Mouse (Mus musculus): ENCODE data around the gene Togaram1.

Gene Togaram1

DNA sequence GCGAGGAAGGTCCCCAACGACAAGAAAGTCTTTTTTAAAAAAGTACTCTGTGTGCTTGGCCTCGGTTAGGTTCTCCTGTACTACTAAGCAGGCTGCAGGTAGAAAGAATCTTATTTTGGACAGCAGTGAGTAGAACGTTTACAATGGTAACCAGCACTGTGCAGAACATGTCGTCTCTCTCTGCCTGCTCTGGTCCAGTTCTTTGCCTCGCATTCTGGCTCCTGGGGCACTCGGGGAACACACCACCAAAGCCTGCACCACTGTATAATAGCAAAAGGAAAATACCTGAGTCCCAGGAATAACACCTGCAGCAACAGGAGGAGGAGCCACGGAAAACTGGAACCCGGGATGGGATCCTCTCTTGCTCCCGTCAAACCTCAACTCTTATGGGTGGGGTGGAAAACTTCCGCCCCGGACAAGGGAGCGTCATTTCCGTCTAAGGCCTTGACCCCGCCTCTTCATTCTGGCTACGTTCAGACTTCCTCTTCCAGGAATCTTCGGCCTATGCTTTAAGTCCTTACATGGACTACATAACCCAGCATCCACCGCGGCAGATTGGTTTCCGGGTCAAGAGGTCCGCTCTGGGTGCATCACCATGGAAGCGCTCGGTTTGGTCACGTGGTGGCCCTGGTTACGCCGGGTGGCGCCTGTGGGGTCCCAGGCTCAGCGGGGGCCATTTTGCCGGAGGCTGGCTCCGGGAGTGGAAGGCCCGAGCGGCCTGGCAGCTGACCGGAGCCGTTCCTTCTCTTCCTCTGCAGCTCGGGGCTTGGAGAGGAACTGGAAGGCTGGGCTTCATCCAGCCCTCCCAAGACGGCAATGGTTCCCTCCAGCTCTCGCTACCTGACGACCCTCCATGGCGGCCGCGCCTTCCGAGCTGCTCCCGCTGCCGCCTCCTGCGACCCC, at the start of gene Togaram1, which contains the start of gene Klhl28:
Togaram1 (plus strand) TSS at position 681 of the 903 bp plus-strand sequence.
Klhl28 (minus strand) TSS at position 411 of the 903 bp plus-strand sequence.
- peak; percentile 99 for DNase-seq

GRCm38 (mm10) chr12:64916735-64917134, 48.9 kb upstream of the Togaram1 start:
- DNase-seq = no peak

GRCm38 (mm10) chr12:64917578-64918471, 47.8 kb upstream of the Togaram1 start, which contains the start of gene Gm527:
Gene Gm527, plus strand, starts transcription at chr12:64917906.
- DNase-seq = peak; percentile 96 to 98

GRCm38 (mm10) chr12:64937493-64937892, 28.1 kb upstream of the Togaram1 start:
- DNase-seq = peak; percentile 27 to 40

GRCm38 (mm10) chr12:64964560-64964959, 1.0 kb upstream of the Togaram1 start:
- DNase-seq = no peak

DNA sequence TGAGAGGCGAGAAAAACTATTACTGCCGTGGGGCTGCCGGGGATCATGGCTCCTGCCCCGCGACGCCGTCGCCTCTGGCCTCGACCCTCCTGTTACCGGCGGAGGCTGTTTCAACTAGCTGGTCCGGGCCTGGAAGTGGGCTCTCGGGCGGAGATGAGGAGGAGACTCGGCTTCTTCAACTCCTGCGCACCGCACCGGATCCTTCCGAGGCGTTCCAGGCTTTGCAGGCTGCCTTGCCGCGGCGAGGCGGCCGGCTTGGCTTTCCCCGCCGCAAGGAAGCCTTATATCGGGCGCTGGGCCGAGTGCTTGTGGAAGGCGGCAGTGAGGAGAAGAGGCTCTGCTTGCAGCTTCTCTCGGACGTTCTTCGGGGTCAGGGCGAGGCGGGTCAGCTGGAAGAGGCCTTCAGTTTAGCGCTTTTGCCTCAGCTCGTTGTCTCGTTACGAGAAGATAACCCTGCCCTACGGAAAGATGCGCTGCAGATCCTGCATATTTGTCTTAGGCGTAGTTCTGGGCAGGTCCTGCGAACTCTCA, 562 bp downstream of the Togaram1 start:
- DNase-seq = peak; percentile 67 to 79

GRCm38 (mm10) chr12:64966652-64967435, 1.2 kb downstream of the Togaram1 start:
- peak; percentile 21 to 43 for DNase-seq

GRCm38 (mm10) chr12:64967470-64967869, 1.9 kb downstream of the Togaram1 start:
- DNase-seq = peak; percentile 21

- no peak for DNase-seq
These were observed 2.5 kb downstream of the Togaram1 start for GRCm38 (mm10) chr12:64968067-64968466.

DNA sequence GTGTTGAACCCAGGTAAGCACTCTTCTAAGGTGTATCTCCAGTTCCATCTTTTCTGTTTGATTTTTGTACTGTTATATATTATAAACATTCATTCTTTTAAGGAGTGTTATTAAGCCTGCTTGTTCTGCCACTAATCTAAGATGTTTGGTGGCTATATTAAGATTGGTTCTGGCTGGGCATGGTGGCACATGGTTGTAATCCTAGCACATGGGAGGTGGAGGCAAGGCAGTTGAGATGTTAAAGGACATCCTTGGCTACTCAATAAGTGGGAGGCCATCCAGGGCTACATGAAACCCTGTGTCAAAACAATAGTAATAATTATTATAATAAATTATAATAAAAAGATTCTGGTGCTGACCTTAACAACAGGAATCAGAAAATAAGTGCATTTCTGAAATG, 5.8 kb downstream of the Togaram1 start:
- no peak for DNase-seq

- DNase-seq = no peak
These were observed 6.5 kb downstream of the Togaram1 start for GRCm38 (mm10) chr12:64972063-64972462.

DNA sequence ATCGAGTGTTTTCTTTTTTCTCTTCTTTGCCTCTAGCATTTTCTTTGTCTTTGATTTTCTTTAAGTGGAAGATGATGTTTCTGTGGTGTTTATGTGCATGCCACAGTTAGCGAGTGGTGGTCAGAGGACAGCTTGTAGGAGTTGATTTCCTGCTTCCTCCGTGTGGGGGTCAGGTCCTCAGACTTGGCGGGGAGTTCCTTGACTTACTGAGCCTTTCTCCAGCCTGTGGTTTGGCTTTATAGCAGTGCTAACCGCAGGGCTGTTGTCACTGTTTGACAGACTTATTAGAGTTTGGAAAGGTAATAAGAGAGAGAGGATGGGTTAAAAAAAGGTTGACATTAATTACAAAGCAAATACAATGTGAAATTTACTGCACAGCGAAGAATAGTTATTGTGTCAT, 10.0 kb downstream of the Togaram1 start:
- DNase-seq = peak; percentile 13 to 17

- no peak for DNase-seq
These were observed 10.6 kb downstream of the Togaram1 start for GRCm38 (mm10) chr12:64976191-64976590.

- DNase-seq = no peak
These were observed 11.9 kb downstream of the Togaram1 start for GRCm38 (mm10) chr12:64977518-64977917.

- DNase-seq = no peak
These were observed 42.1 kb downstream of the Togaram1 start for GRCm38 (mm10) chr12:65007725-65008124.

DNA sequence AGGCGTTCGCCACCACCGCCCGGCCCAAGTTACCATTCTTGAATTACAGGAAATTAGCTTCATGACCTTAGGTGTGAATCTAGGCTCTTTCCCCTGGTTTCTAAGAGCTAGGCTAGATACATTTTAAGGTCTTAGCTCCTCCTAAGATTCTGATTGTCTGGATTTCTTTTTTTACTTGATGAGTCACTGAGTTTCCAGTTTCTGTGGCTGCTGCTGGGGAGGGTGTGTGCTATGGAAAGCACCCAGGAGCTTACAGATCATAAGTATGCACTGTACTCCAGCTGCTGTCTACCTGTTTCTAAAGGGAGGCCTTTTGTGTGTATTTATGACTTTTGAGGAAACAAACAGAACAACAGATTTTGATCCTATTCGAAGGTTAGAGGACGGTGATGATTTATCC, 57.2 kb downstream of the Togaram1 start:
- DNase-seq = no peak

- DNase-seq = no peak
These were observed 70.2 kb downstream of the Togaram1 start for GRCm38 (mm10) chr12:65035839-65036189.

GRCm38 (mm10) chr12:65036190-65036870, 70.7 kb downstream of the Togaram1 start, which contains the start of gene Prpf39:
Gene Prpf39, plus strand, starts transcription at chr12:65036333.
- DNase-seq = peak; percentile 94 to 97

- DNase-seq = no peak
These were observed 71.4 kb downstream of the Togaram1 start for GRCm38 (mm10) chr12:65036892-65037545.

DNA sequence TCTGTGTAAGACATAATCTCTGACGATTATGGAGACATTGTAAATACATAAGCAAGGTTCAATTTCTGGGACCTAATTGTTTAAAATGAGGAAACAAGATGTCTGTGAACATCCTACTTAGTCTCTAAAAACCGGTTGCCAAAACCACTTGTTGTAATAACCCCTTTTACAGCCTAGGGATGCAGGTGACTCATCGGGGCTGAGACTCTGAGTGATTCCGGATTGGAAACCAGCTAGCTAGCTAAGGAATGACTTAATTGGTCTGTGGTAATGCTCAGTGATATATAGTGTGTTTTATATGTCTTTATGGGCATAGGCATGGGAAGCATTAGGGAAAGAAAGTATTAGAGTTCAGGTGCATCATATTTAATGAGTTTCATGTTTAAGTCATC, 71.9 kb downstream of the Togaram1 start:
- no peak for DNase-seq

DNA sequence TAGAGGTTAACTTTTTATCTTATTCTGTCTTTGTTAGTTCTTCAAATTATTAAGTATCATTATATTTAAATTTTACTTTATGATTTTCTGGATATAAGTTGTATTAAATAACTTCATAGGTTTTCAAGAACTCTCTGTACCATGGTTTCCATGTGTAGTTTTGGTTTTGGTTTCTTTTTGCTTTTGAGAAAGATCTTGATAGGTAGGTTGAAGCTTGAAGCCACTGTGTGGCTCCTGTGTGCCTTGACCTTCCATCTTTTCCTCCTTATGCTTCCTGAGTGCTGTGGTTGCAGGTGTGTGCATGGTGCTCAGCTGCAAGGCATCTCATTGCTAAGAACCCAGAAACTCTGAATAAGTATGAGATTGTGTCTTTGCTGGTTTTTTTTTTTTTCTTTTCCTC, 83.2 kb downstream of the Togaram1 start:
- DNase-seq = no peak

Measured in kidney, postnatal 4 days (tissue).